13 mouse cellular contexts compared by ENCODE assay signal in the genomic region with DNA sequence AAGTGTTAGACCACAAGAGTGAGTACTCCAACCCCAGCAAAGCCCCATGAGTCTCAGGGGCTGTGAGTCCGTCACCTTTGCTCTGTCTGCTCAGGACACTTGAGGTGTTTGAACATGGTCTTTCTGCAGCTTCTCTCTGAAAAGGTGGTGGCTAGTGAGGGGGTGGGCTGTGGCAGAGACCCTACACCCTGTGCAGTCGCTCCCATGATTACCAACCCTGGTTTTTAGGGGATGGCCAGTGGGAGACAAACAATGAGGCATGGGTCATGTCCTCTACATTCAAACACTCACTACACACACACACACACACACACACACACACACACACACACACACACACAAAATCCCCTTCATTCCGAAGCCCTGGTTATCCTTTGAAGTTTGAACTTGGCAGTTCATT.
"Had no signal": no experiment of that assay in that cellular context is flagged by ENCODE, and none has a peak within 500 bp of the region (broad histone marks: within the 10 kb centered on the region; RNA-seq: fewer than 3 reads in every experiment).

No protein-coding gene starts in this region.

- DNase-seq: gastrocnemius, adult 2 months; gastrocnemius, postnatal 10 days; gastrocnemius, postnatal 25 days; heart, adult 18-20 months; heart, postnatal 10 days; heart, postnatal 4 days; kidney, adult 2 months; kidney, adult 9 months; kidney, postnatal 14 days; kidney, postnatal 36 days; layer of hippocampus, adult 9-11 months; layer of hippocampus, postnatal 36 days; left cerebral cortex, postnatal 4 days had no signal
